Mouse (Mus musculus) E14TG2a.4 (cell line): ENCODE results near the gene Zbtb43.

ENCODE experiments used
- CTCF ChIP-seq: conservative IDR thresholded peaks from 2 replicates; pipeline ENCODE4 v1.5.1; 2014; ENCODE audit warnings: low read length
- NANOG ChIP-seq: IDR thresholded peaks from 2 replicates; pipeline ENCODE4 v1.6.1; 2014; ENCODE audit warnings: borderline replicate concordance, low read length, mixed read lengths

DNA sequence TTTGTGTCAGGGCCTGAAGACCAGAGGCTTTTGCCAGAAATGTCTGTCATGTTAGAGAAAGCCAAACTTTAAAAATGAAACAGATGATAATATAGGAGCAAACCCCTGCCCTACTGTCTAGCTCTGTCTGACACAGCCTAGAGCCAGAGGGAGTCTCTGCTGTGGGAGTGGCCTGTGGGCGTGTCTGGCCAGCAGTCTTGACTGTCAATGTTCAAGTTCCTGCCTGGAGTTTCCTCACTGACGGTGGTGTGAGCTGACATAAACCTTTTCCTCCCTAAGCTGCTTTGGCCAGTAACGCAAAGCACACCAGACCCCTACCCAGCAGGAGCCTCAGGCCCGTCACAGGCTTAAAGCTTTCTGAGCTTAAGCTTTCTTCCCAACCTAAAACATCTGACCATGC is 16.2 kb downstream of the Zbtb43 start:
- TF ChIP-seq CTCF: no peak
- no peak for TF ChIP-seq NANOG
